Mouse (Mus musculus) G1E (cell line): ENCODE measurements at regions not wholly inside any gene's neighbourhood (a gene's known extent, or its start where the extent isn't known, plus 50 kb on each side); places are given as distances from the start of the nearest gene placed in this dataset.

Experiments
- CTCF ChIP-seq: IDR thresholded peaks from 2 replicates; pipeline ENCODE4 v1.5.1; 2012; ENCODE audit warnings: low read depth, low read length, inconsistent platforms, mixed read lengths
- GATA1 ChIP-seq: IDR thresholded peaks from 2 replicates; pipeline ENCODE4 v1.6.1; 2012; ENCODE audit warnings: borderline replicate concordance, low read length, inconsistent platforms, mixed read lengths
- POLR2AphosphoS5 ChIP-seq: IDR thresholded peaks from 2 replicates; pipeline ENCODE4 v1.6.1; 2012; ENCODE audit warnings: low read depth, low read length, inconsistent platforms; ENCODE audit not compliant: insufficient replicate concordance

DNA sequence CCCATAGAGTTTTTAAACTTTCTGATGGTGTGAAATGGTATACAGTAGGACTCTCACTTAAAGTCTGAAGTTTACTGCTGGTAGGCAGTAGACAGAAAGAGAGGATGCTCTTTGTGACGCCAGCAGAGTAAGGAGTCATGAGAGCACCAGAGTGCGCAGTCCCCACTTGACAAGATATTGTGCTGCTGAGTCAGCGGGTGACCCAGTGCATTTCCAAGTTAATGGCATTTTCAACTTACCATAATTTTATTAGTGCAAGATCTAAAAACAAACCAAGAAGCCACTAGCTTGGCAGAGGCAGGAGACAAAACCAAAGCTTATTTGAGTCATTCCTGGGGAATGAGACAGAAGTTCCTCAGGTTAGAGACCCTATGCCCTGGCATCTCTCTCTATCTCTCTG is 213.5 kb downstream of the Etnk1 start:
- no peak for TF ChIP-seq CTCF
- TF ChIP-seq GATA1, result no peak
- TF ChIP-seq POLR2AphosphoS5, result no peak
